ENCODE assay signal across 9 mouse cellular contexts in the genomic region with DNA sequence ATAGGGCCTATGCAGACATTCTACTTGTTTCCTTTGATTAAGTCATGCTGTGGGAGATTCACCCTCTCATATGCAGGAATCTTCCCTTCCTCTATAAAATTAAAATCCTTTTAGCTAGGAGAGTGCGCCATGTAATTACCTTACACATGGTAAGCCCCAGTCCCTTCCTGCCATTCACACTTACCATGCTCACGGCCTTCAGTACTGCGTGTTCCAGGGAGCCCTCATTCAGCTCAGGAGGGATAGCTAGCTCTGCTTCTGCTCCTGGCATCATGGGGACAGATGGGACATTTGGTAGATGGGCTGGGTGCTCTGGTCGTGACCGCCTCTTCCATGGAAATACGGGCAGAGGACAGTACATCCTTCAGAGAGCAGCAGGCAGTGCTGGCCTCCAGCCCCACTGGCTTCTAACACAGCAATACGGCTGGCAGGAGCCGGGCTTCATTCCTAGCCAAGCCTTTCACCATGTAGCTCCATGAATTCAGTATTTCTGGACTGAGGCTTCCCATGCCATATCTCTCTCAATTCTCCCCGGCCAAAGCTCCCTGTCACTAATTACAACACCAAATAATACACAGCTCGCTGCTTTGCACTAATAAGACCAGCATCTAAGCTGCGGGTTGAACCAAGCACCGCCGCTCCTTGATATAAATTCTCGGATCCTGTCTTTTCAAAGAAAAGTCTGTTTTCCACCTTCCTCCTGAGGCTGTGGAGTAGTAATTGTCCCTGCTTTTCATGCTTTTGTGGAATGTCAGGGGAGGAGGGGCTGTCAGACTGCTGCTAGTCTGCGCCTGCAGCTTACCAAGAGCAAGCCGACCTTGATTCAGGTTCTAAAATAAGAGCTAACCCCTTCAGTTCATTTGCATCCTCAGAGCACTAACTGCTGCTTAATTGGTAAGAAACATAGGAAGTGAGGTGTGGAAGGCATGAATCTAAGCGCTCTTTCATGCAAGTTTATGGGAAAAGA.
A peak's percentile ranks its signal among the peaks of the same experiment; 100 is the strongest.
DNase-seq lines count a peak whose midpoint lies in the region; ATAC-seq lines count a peak whose summit lies in the region.
"Had no signal": no experiment of that assay in that cellular context is flagged by ENCODE, and none has a peak within 500 bp of the region (broad histone marks: within the 10 kb centered on the region; RNA-seq: fewer than 3 reads in every experiment).

No protein-coding gene starts in this region.

- 0 out of 2 replicates have a peak, but pooled peaks cover 5% of the 10 kb centered on the region for H3K27me3 ChIP-seq in forebrain, embryonic 12.5 days
- H3K27me3 ChIP-seq in midbrain, embryonic 15.5 days (replicated peaks): no peaks in the 10 kb centered on the region

- peak overlapping the region; percentile 93 for H3K27ac ChIP-seq in forebrain, embryonic 12.5 days
- H3K27ac ChIP-seq in midbrain, embryonic 15.5 days: peak overlapping the region; percentile 81

- H3K9me3 ChIP-seq in forebrain, embryonic 12.5 days: no peaks in the 10 kb centered on the region
- H3K9me3 ChIP-seq in midbrain, embryonic 15.5 days: no peaks in the 10 kb centered on the region
- H3K9me3 ChIP-seq: G1E had no signal

- peak; percentile 74; the same call in 1 of the 2 replicates for ATAC-seq in forebrain, embryonic 12.5 days (ENCODE audit: low FRiP score)
- ATAC-seq in midbrain, embryonic 15.5 days (replicated peaks): peak; percentile 46

- 28% methylated on average over 17 of the region's 17 CpGs for WGBS in forebrain, embryonic 12.5 days
- 23% methylated on average over 17 of the region's 17 CpGs for WGBS in midbrain, embryonic 15.5 days

- 0 out of 2 replicates have a peak overlapping the region, but pooled peaks have one; percentile 9 for H3K9ac ChIP-seq in forebrain, embryonic 12.5 days
- H3K9ac ChIP-seq in midbrain, embryonic 15.5 days: 0 out of 2 replicates have a peak overlapping the region, but pooled peaks have one; percentile 0

- DNase-seq in layer of hippocampus, adult 18-20 months (ENCODE audit: low spot score in 2 of 2): peak; percentile 28 to 59
- DNase-seq in layer of hippocampus, adult 9-10 months (ENCODE audit: low spot score): no peak
- peak; percentile 32 to 38 for DNase-seq in heart, postnatal 36 days
- no peak for DNase-seq in lung, postnatal 36 days
- DNase-seq in kidney, adult 8-10 months: no peak
- DNase-seq in urinary bladder, postnatal 14 days (ENCODE audit: low spot score): no peak

- no peak overlapping the region for H3K4me3 ChIP-seq in forebrain, embryonic 12.5 days (replicated peaks)
- no peak overlapping the region for H3K4me3 ChIP-seq in midbrain, embryonic 15.5 days

- H3K4me2 ChIP-seq in forebrain, embryonic 12.5 days: peak overlapping the region; percentile 35
- peak overlapping the region; percentile 2; the same call in 1 of the 2 replicates for H3K4me2 ChIP-seq in midbrain, embryonic 15.5 days

- peaks cover 46% of the 10 kb centered on the region for H3K4me1 ChIP-seq in forebrain, embryonic 12.5 days
- peaks cover 46% of the 10 kb centered on the region for H3K4me1 ChIP-seq in midbrain, embryonic 15.5 days

- peaks cover 3% of the 10 kb centered on the region; the same call in 1 of the 2 replicates for H3K36me3 ChIP-seq in forebrain, embryonic 12.5 days (replicated peaks)
- no peaks in the 10 kb centered on the region for H3K36me3 ChIP-seq in midbrain, embryonic 15.5 days (replicated peaks)
- H3K36me3 ChIP-seq: G1E had no signal

- intact Hi-C loops in heart, postnatal 36 days (cut with DNase I): loop anchor here (5.0 kb wide), 1 partner anchor 567 kb away; no protein-coding TSS in a partner anchor

Comparison
In these comparisons a context has a peak if more than half of its experiments do, and no peak if none do; other contexts are left out.
1. DNase-seq: peak in layer of hippocampus, adult 18-20 months (2 of 2) and heart, postnatal 36 days (2 of 2); none in layer of hippocampus, adult 9-10 months (single experiment), lung, postnatal 36 days (single experiment), kidney, adult 8-10 months (0 of 2) and urinary bladder, postnatal 14 days (single experiment).